Mouse (Mus musculus): ENCODE results near the gene Tmem141. TPM values are rescaled to one million over a fixed set of nuclear protein-coding genes. Genes with fewer than 3 reads are reported as not detected.

Gene Tmem141
- total and polyA plus RNA-seq, 3 experiments, result 6.2 to 11.1 (median 7.7) TPM

GRCm38 (mm10) chr2:25656691-25657090, 34.9 kb upstream of the Tmem141 start:
- H3K4me1 ChIP-seq (ENCODE audit: control insufficient read depth in 1 of 2, insufficient read depth in 2 of 2), result peaks cover 15 to 20% of the 10 kb centered on the region in 2 experiments; a peak in 3 of 4 replicates
- no peak for TF ChIP-seq SIN3A (IDR thresholded peaks at IDR 0.05; ENCODE audit: low read length)
- TF ChIP-seq MAZ (IDR thresholded peaks at IDR 0.05; ENCODE audit: low read depth, low read length), result no peak
- TF ChIP-seq MYC (IDR thresholded peaks at IDR 0.05; ENCODE audit: low read depth, low read length), result no peak
- TF ChIP-seq CHD1 (IDR thresholded peaks at IDR 0.05; ENCODE audit: low read depth, low read length), result no peak
- no peak for TF ChIP-seq CHD2 (IDR thresholded peaks at IDR 0.05; ENCODE audit: low read length)
- no peak for TF ChIP-seq RCOR1 (conservative IDR thresholded peaks at IDR 0.05; ENCODE audit: low read depth, low read length)
- no peak for TF ChIP-seq JUN (IDR thresholded peaks at IDR 0.05; ENCODE audit: insufficient read depth, low read depth, low read length)
- TF ChIP-seq SMC3 (IDR thresholded peaks at IDR 0.05; ENCODE audit: low read depth, low read length), result no peak
- no peak for TF ChIP-seq EP300 (IDR thresholded peaks at IDR 0.05; ENCODE audit: low read length)
- no peak for TF ChIP-seq ZC3H11A (IDR thresholded peaks at IDR 0.05; ENCODE audit: low read depth, low read length)
- no peak for TF ChIP-seq MAX (IDR thresholded peaks at IDR 0.05; ENCODE audit: low read length)
- no peaks in the 10 kb centered on the region for H3K79me2 ChIP-seq (replicated peaks; ENCODE audit: control insufficient read depth, extremely low read depth, insufficient read depth, poor library complexity, severe bottlenecking)
- H3K9ac ChIP-seq (ENCODE audit: insufficient read depth, low read depth), result no peak overlapping the region
- H3K27ac ChIP-seq (ENCODE audit: insufficient read depth, low read depth), result no peak overlapping the region
- peaks cover 38% of the 10 kb centered on the region for H3K27me3 ChIP-seq (replicated peaks)
- dilution Hi-C loops (cut with MboI; ENCODE audit: extremely low pct_ligation_motif_present, extremely low pct_unique_long_range_greater_than_20kb, low sequenced_read_pairs) (no loop called here), in situ Hi-C loops (cut with MboI; ENCODE audit: low pct_ligation_motif_present, low pct_unique_long_range_greater_than_20kb, low sequenced_read_pairs) (no loop called here)
- H3K4me3 ChIP-seq (replicated peaks in 1 of 3; ENCODE audit: low read depth in 2 of 3, low read length in 2 of 3, poor library complexity in 1 of 3), result no peak overlapping the region
- DNase-seq (ENCODE audit: extremely low read depth), result no peak
- no peaks in the 10 kb centered on the region for H3K9me3 ChIP-seq (replicated peaks; ENCODE audit: low read length)
- H3K36me3 ChIP-seq (replicated peaks in 1 of 2; ENCODE audit: control insufficient read depth in 1 of 2, insufficient read depth in 1 of 2, low read length in 1 of 2), result no peaks in the 10 kb centered on the region
- H3K4me2 ChIP-seq (ENCODE audit: insufficient read depth, low read depth, poor library complexity, severe bottlenecking), result no peak overlapping the region

GRCm38 (mm10) chr2:25654502-25654901, 32.7 kb upstream of the Tmem141 start:
- Histone ChIP-seq H3K27ac (ENCODE audit: insufficient read depth, low read depth) (no peak overlapping the region), H3K4me3 (replicated peaks in 1 of 3; ENCODE audit: low read depth in 2 of 3, low read length in 2 of 3, poor library complexity in 1 of 3) (no peak overlapping the region), H3K79me2 (replicated peaks; ENCODE audit: control insufficient read depth, extremely low read depth, insufficient read depth, poor library complexity, severe bottlenecking) (no peaks in the 10 kb centered on the region), H3K27me3 (replicated peaks) (peaks cover 59% of the 10 kb centered on the region), H3K9ac (ENCODE audit: insufficient read depth, low read depth) (no peak overlapping the region), H3K36me3 (replicated peaks in 1 of 2; ENCODE audit: control insufficient read depth in 1 of 2, insufficient read depth in 1 of 2, low read length in 1 of 2) (no peaks in the 10 kb centered on the region), H3K4me2 (ENCODE audit: insufficient read depth, low read depth, poor library complexity, severe bottlenecking) (no peak overlapping the region), H3K4me1 (ENCODE audit: control insufficient read depth in 1 of 2, insufficient read depth in 2 of 2) (peaks cover 15 to 20% of the 10 kb centered on the region in 2 experiments; a peak in 3 of 4 replicates), H3K9me3 (replicated peaks; ENCODE audit: low read length) (no peaks in the 10 kb centered on the region)
- dilution Hi-C loops (cut with MboI; ENCODE audit: extremely low pct_ligation_motif_present, extremely low pct_unique_long_range_greater_than_20kb, low sequenced_read_pairs), result no loop called here
- in situ Hi-C loops (cut with MboI; ENCODE audit: low pct_ligation_motif_present, low pct_unique_long_range_greater_than_20kb, low sequenced_read_pairs), result no loop called here
- no peak for DNase-seq (ENCODE audit: extremely low read depth)
- TF ChIP-seq CHD2 (IDR thresholded peaks at IDR 0.05; ENCODE audit: low read length) (no peak), NELFE (IDR thresholded peaks at IDR 0.05; ENCODE audit: low read depth, low read length) (no peak), JUND (conservative IDR thresholded peaks at IDR 0.05; ENCODE audit: low read depth, low read length) (no peak), GABPA (IDR thresholded peaks at IDR 0.05; ENCODE audit: insufficient replicate concordance, low read depth, low read length) (no peak), ETS1 (conservative IDR thresholded peaks at IDR 0.05; ENCODE audit: low read depth, low read length) (no peak), ZMIZ1 (IDR thresholded peaks at IDR 0.05; ENCODE audit: low read depth, low read length) (no peak), PAX5 (IDR thresholded peaks at IDR 0.05; ENCODE audit: low read length) (no peak), TCF12 (IDR thresholded peaks at IDR 0.05; ENCODE audit: low read depth, low read length) (no peak), UBTF (IDR thresholded peaks at IDR 0.05; ENCODE audit: low read depth, low read length) (no peak), TBP (conservative IDR thresholded peaks at IDR 0.05; ENCODE audit: low read depth, low read length) (no peak), ZC3H11A (IDR thresholded peaks at IDR 0.05; ENCODE audit: low read depth, low read length) (no peak), CHD1 (IDR thresholded peaks at IDR 0.05; ENCODE audit: low read depth, low read length) (no peak), USF2 (conservative IDR thresholded peaks at IDR 0.05; ENCODE audit: low read depth, low read length) (no peak), MAZ (IDR thresholded peaks at IDR 0.05; ENCODE audit: low read depth, low read length) (no peak)
